Mouse (Mus musculus) G1E (cell line): ENCODE data around the gene 1700037C18Rik.

Experiments used
- CTCF ChIP-seq: IDR thresholded peaks from 2 replicates; pipeline ENCODE4 v1.5.1; 2012; ENCODE audit warnings: low read depth, low read length, inconsistent platforms, mixed read lengths
- GATA1 ChIP-seq: IDR thresholded peaks from 2 replicates; pipeline ENCODE4 v1.6.1; 2012; ENCODE audit warnings: borderline replicate concordance, low read length, inconsistent platforms, mixed read lengths
- TAL1 ChIP-seq: conservative IDR thresholded peaks from 2 replicates; pipeline ENCODE4 v1.6.1; 2012; ENCODE audit warnings: low read depth, low read length, inconsistent platforms, mixed read lengths

DNA sequence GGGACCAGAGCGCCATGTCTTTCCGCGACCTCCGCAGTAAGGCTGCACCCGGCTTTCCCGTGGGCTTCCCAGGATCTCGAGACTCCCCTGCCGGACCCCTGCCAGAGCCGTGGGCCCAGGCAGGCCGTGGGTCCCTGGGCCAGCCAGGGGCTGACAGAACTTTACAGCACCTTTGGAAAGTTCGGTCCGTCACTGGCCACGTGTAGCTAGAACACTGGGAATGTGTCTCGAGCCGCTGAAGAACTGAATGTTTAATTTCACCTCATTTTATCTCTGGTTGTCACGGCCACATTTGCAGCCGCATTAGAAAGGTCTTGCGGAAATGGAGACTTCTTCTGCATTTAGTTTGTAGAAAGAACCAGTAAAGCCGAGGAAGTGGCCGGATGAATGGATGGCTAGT, 629 bp upstream of the 1700037C18Rik start:
- TF ChIP-seq CTCF (no peak), GATA1 (no peak), TAL1 (no peak)
